Mouse (Mus musculus): Measurements from ENCODE around the gene Atg4d.
A peak's percentile ranks its signal among the peaks of the same experiment; 100 is the strongest.
"Not testable (repeated sequence)": the region's sequence is repeated elsewhere in the genome, so short reads cannot be mapped to it uniquely, and the experiment has no call there.

Atg4d gene

DNA sequence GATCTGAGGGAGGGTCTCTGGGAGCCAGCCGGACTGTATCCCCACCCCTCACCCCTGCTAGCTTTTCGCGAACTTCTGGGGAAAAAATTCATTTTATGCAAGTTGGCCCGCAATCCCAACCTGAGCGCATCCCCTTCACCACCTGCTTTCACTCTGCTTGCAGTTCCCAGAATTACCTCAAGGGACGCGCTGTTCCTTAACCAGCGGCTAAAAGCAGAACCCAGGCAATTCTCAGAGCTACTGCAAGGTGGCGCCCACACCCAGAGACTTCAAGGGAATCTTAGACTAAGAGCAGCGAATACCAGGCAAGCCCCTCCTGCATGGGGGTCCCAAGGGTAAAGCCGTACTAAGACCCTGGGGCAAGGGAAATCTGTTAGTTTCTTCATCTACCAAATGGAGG lies 23.8 kb upstream of the Atg4d start:
- peak; percentile 82 to 86 for DNase-seq

DNA sequence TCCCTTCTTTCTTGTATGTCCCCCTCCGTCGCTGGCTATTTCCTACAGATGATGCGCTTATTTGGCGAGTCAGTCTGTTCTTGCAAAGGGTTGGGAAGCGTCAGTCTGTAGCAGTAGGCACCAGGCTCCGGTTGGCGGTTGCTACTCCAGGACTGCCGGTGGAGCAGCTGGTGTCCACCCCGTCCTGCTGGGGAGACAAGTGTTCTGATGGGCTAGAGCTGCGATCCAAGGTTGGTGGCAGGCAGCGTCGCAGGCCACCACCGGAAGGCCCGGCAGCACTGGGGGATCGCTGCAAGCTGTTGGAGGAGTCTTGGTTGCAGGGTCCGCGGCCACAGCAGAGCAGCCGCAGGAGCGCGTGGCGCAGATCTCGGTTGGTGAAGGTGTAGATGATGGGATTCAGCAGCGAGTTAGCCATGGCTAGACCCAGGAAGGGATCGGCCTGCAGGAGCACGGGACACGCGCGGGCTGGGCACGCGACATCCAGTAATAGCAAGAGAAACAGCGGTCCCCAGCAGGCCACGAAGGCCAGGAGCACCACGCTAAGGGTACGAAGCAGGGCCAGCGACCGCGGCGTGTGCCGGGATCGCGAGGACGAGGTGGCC lies 21.2 kb upstream of the Atg4d start:
- no peak for DNase-seq

DNA sequence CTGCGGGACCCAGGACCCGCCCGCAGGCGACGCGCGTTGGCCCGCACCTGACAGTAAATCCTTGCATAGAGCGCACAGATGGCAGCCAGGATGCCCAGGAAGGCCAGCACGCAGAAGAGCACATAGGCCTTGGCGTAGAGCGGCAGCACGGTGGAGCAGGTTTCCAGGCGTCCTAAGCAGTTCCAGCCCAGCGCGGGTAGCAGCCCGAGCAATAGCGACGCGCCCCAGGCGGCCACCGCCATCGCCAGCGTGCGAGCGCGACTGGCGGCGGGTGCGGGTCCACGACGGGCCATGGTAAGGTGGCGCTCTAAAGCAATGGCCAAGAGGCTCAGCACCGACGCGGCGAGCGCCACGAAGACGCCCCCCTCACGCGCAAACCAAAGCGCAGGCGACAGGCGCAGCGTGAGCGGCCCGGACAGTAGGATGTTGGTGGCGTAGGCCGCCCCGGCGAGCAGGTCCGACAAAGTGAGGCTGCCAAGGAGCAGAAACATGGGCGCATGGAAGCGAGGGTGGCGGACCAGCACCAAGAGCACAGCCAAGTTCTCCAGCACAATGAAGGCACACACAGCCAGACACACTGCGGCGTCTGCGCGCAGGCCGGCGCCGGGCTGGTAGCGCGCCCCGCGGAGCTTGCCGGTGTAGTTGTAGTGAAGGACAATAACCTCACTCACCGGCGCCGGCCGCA lies 20.5 kb upstream of the Atg4d start:
- DNase-seq: no peak

DNA sequence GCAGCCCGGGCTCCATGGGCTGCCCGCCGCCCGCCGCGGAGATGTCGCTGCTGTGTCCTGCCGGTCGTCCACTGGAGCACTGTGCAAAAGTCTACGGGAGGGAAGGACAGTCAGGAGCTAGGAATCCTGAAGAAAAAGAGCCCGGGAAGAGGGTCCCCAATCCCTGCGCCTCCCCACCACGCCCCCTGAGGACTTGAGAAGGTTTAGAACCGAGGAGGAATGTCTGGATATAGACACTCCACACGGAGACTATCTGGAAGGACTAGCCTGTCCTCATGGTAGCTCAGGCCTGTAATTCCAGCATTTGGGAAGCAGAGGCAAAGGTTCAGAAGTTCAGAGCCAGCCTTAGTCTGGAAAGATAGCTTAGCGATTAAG lies 20.0 kb upstream of the Atg4d start:
- DNase-seq: no peak

DNA sequence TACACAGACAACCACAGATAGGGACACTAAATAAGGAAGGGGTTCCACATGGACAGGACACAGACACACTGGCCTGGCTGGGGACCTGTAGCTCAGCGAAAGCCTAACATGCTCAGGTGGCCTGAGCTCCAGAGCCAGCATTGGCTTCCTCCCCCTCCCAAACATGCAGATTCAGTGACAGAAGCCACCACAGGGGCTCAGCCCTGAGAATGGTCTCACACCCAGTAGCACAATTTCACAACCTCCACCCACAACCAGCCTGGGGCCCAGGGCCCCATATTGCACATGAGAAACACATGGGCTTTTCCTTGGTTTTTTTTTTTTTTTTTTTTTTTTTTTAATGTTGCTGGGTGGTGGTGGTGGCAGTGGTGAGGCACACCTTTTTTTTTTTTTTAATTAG lies 18.8 kb upstream of the Atg4d start:
- no peak for DNase-seq

DNA sequence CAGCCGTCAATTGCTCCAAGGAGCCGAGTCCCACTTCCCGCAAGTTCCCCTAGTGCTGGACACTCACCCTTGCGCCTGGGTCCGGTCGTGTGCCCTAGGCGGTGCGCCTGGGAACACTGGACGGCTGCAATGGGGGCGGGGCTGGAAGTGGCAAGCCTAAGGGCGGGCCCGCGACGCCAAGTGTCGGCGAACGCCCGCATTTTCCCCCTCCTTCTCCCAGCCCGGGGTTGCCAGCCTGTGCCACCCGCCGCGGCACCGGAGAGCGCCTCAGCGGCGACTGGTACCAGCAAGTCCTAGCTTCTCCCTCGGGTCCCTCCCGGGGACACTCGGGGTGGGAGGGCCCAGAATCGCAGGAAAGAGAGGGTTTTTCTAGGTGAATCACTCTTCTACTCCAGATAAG lies 16.8 kb upstream of the Atg4d start, which contains the start of gene S1pr5:
S1pr5 (minus strand) TSS at position 118 of the 400 bp plus-strand sequence.
- no peak for DNase-seq

DNA sequence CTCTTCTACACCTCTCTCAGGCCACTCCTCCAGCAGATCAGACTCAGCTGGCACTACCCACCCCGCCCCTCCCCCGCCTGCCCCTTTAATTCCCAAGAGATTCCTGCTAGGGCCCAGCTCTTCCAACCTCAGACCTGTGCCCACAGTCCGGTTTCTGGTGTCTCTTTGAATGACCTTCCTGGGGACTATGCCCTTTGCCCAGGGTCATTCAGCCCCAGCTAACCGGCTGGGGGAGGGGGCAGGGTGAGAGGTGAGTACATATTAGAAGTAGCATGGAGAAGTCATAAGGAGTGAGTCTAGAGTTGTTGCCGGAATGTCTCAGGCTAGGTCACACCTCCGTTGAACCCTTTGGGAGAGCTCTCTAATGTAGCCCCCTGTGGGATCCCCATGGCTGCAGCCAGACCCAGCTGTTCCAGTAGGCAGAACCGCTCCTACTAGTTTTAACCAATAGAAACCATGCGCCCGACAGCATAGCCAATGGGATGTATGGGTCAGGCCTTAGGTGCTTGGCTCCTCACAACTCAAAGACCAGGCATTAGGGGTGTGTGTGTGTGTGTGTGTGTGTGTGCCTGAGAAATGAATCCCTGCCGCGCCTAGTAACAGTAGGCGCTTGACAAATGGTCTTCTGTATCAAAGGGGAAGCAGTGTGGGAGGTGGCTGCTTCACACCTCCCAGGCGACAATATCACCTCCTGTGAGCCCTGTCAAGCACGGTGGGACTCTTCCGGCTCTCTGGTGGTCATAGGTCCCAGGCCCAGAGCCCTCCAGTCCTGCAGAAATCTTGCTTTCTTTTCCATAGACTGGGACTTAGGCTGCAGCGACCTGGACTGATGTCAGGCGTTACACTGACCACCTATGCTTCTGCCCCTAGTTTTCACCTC lies 15.2 kb upstream of the Atg4d start:
- DNase-seq: no peak

DNA sequence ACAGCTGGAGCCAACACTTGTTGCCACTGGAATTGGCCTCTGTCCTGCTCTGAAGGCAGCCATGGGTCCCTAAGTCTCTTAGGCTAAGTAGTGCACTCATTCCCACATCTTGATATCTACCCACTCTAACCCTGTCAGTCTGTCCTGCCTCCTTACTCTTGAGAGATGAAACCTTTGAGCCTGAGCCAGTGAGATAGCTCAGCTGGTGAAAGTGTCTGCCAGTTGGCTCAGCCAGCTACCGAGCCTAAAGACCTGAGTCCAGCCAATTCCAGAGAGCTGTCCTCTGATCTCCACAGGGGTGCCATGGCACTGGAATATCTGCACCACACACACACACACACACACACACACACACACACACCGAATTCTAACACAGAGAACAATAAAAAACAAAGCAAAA lies 14.6 kb upstream of the Atg4d start:
- no peak for DNase-seq

DNA sequence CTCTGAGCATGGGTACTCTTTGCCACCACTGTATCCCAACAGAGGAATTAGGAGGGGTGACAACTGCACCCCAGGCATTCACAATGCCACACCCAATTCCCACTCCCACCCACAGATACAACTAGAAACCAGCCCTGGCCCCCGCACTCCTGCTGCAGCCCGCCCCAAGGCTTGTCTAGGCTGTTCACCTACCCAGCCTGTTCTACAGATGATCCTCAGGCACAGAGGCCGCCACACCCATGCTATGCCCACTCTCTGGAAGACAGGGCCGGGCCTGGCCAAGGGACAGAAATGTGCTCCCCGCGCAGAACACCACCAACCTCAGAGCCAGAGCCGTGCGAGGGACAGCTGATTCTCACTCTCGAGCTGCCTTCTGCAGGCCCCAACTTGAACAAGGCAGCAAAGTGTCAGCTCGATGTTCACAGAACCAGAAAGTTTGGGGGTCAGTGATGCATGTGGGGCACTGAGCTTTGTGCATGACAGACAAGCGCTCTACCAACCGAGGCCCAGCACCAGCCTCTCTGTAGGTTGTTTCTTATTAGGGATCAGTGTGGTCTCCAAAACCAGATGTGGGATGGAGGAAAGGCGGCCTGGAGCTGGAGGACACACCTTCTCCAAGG lies 13.9 kb upstream of the Atg4d start:
- no peak for DNase-seq

DNA sequence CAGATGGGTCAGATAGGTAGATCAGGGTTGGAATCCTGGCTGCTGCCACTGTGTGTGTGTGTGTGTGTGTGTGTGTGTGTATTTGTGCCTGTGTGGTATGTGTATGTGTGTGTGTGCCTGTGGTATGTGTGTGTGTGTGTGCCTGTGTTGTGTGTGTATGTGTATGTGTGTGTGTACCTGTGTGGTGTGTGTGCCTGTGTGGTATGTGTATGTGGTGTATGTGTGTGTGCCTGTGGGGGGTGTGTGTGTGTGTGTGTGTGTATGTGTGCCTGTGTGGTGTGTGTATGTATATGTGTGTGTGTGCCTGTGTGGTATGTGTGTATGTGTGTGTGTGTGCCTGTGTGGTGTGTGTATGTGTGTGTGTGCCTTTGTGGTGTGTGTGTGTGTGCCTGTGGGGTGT lies 10.4 kb upstream of the Atg4d start:
- DNase-seq: no peak

DNA sequence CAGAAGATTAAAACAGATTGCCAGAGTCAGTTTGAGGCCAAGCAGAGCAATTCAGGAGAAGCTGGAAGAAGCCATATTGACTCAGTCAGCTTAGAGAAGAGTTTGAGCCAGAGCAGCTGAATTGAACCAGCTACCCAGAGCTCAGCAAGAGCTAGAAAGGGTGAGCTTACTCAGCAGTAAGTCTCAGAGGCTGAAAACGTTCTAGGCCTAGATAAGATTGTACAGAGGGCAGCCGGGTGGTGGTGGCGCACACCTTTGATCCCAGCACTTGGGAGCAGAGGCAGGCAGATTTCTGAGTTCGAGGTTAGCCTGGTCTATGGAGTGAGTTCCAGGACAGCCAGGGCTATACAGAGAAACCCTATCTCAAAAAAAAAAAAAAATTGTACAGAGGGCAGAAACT lies 8.7 kb upstream of the Atg4d start:
- DNase-seq: not testable (repeated sequence)

DNA sequence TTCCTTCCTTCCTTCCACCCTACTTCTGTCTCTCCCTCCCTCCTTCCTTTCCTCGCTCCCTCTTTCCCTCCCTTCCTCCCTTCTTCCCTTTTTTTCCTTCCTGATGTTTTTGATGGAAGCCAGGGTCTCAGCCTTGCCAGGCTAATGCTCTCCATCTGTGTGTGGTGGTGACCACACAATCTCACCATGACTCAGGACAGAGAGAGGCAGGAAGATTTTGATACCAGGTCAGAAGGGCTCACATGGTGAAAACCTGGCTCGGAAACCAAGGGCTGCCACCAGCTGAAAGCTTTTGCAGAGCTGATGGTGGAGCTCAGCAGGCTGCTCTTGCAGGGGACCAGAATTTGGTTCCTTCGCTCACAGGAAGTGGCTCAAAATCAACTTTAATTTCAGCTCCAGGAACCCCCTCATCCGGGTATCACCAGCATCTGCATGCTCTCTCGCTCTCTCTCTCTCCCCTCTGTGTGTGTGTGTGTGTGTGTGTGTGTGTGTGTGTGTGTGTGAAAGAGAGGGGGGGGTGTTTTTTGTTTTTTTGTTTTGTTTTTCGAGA lies 4.5 kb upstream of the Atg4d start:
- no peak for DNase-seq

DNA sequence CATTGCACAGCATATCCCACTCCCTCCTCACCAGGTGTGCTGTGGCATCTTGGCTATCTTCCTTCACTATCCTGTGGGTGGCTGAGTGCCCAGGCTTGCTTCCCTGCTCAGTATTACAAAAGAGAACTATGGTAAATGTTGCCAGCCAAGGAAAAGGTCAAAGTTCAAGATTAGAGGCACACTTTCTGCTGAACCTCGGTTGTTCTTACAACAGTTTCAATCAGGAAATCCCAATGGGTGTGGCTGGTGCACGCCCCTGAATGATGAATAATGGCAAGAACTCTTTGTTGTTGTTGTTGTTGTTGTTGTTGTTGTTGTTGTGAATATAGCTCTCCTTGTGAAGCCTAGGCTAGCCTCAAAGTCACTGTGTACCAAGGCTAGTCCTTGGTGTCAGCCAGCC lies 3.3 kb upstream of the Atg4d start:
- DNase-seq: no peak

DNA sequence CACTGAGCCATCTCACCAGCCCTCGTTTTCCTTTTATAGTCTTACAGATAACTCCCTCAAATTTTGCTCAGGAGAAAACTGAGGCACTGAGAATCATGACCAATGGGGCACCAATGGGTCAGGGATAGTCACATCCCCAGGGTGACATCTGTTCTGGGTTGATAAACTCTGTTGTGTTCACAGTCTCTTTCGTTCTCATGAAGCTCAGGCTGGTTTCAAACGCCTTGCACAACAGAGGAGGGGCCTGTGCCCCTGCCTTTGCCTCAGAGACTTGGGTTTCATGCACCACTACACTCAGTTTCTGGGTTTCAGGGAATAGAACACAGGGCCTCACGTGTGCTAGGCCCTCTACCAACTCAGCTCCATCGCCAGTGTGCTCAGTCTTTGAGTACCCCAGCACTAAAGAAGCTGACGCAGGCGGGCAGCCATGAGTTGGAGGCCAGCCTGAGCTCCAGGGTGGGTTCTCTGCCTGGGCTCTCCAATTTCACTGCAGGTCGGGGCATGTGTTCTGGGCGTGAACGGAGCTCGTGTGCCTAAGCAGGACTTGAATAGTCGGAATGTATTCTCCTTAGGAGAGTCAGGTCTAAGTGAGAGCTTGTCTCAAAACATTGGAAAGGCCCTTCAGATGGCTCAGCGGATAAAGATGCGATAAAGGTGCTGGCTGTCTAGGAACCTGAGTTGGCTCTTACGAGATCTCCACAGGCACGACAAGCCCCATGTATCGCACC lies 657 bp upstream of the Atg4d start:
- DNase-seq: no peak

DNA sequence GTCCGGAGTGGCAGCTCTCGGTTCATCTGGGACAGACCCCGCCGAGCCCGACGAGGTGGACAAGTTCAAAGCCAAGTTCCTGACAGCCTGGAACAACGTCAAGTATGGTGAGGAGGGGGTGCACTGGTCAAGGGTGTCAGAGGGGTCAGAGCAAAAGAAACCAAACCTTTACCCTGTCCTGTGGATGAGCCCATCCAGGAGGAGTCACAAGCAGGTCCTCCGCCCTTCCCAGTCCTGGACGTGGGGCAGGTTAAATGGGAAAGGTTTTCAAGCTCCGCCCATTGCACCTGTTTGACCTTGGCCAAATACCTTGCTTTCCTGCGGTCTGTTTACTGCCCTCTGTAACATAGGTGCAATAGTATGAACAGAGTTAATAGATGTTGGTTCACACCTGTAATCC lies 518 bp downstream of the Atg4d start:
- DNase-seq: no peak

DNA sequence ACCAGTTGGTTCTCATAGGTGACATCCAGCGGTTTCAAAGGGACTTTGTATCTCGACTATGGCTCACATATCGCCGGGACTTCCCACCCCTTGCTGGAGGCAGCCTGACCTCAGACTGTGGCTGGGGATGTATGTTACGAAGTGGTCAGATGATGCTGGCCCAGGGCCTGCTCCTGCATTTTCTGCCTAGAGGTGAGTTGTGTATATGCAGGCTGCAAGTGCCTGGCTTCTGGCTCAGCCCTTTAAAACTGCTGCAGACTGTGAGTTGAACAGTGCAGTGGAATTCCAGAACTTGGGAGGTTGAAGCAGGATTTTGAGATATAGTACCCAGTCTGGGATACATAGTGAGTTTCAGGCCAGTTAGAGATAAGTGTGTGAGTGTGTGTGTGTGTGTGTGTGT lies 1.8 kb downstream of the Atg4d start:
- no peak for DNase-seq

DNA sequence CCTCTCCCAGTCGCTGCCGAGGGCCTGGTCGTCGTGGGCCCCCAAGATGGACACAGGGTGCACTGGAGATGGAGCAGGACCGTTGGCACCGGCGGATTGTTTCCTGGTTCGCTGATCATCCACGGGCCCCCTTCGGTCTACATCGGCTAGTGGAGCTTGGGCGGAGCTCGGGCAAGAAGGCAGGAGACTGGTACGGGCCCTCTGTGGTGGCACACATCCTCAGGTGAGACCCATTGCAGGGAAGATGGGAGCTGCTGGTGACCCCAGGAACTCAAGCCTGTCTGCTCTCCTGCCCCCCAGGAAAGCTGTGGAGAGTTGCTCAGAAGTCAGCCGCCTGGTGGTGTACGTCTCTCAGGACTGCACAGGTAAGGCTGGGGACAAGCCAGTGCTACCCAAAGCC lies 3.2 kb downstream of the Atg4d start:
- DNase-seq: no peak

DNA sequence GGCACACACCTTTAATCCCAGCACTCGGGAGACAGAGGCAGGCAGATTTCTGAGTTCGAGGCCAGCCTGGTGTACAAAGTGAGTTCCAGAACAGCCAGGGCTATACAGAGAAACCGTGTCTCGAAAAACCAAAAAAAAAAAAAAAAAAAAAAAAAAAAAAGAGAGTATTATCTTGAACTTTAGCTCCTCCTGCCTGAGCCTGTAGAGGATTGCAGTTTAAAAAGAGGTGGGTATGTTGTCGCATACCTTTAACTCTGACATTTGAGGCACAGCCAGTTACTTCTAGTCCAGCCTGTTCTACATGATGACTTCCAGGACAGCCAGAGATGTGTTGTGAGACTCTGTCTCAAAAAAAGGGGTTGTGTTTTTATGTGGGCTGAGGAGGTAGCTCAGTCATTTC lies 4.5 kb downstream of the Atg4d start:
- DNase-seq: not testable (repeated sequence)

DNA sequence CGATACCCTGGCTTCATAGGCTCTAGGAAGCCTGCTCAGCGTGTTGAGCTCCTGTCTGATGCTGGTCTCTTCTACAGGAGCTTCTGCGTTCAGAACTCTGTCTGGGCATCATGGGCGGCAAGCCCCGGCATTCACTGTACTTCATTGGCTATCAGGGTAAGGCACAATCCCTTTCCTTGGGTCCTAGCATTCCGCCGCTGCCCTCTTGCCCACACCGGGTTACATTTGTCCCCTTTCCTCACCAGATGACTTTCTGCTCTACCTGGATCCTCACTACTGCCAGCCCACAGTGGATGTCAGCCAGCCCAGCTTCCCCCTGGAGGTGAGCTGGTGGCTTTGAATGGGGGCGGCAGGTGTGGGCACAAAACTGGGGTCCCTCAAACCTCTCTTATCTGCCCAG lies 7.3 kb downstream of the Atg4d start:
- no peak for DNase-seq

DNA sequence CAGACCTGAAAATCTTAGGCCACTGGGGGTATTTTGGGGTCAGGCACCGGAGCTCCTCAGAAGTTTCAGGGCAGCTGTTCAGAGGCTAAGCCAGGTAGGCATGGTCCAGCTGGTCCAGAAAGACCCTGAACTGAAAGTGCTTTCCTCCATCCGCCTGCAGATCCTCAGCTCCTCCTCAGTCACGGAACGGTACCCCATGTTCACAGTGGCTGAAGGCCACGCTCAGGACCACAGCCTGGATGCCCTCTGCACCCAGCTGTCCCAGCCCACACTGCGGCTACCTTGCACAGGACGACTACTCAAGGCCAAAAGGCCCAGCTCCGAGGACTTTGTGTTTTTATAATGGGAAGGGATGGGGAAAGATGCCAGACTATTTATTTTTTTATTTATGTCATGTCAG lies 8.0 kb downstream of the Atg4d start:
- DNase-seq: no peak

DNA sequence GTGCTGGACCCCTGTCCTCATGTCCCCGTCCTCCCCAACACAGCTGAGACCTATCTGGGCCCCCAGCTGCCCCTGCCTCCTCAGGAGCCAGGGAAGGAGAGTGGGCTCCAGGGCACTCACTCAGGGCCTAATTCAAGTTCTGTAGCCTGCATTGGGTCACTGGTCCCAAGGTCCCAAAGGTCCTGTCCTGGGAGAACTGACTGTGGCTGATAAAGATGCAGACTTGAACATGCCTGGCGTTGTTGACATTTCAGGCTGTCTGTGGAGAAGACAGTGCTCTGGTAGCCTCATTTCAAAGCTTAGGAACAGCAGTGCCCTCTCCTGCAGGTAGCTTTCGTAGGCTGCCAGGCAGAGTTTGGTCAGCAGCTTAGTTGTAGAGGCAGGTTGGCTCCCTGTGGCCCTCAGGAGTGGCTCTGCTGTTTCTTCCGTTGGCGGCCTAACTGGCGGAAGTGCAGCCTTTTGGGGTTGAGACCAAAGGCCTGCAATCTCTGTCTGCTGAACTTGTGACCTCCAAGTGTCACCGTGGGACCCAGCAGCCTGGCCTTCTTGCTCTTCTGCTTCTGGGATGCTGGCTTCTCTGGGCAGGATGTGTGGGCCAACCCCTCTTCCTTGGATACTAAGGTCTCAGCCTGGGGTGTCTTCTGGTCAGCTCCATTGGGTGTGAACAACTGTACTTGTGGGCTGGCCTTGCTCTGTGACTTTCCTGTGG lies 8.6 kb downstream of the Atg4d start:
- DNase-seq: no peak

DNA sequence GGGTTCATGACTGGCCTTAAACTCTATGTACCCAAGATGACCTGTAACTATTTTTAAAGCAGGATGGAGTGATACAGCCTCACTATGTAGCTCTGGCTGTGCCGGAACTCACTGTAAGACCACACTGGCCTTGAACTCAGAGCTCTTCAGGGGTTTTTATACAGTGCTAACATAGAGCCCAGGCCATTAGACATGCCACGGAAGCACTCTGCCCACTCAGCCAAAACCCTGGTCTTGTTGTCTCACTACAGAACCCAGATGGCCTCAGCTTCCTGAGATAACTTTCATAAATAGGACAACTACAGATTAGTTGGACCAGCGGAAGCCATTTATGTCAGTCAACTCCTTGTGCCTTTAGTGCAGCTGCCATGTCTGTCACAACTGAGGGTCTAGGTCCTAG lies 9.2 kb downstream of the Atg4d start:
- DNase-seq: no peak

All from thymus, postnatal 36 days (tissue).